Mouse (Mus musculus): Measurements from ENCODE around the gene Slamf6. TPM values are rescaled to one million over a fixed set of nuclear protein-coding genes. Genes with fewer than 3 reads are reported as not detected.

The Slamf6 gene
- polyA plus RNA-seq, 1 experiment from 2014 or later, result not detected

DNA sequence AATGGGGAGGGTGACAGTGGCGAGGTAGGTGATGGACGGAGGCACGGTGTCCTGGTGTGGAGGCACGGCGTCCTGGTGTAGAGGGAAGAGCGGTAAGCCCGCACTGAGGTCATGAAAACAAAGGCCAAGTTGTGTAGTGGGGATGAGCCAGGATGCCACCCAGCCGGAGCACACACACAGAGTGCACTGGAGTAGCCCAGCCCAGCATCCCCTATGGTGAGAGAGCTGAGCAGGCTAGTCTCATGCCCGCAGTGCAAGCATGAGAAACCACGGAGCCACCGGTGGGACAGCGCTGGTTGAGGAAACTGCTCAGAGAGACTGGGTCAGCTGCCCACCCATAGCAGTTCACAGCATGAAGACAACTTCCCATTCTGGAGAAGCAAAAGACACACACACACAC lies 84.3 kb downstream of the Slamf6 start:
- Histone ChIP-seq H3K4me3 (replicated peaks) (no peak overlapping the region), H3K9ac (replicated peaks) (no peak overlapping the region), H3K27me3 (no peaks in the 10 kb centered on the region), H3K4me2 (no peak overlapping the region), H3K4me1 (replicated peaks) (no peaks in the 10 kb centered on the region), H3K36me3 (peaks cover 60% of the 10 kb centered on the region), H3K27ac (no peak overlapping the region), H3K9me3 (no peaks in the 10 kb centered on the region)
- no peak; the same call in 1 of the 2 replicates for ATAC-seq (ENCODE audit: insufficient number of reproducible peaks, insufficient read depth, low FRiP score, low TSS enrichment, low read depth)
- 82% methylated on average over 12 of the region's 12 CpGs for WGBS

Other genes starting within 250 kb of the Slamf6 start
- 0.40 and 0.78 TPM in 2 replicates for gene Cd48, start 235.5 kb upstream of the Slamf6 start, polyA plus RNA-seq (2016; fragmentation: Nextera tagmentation; extraction: Ambion mirVana)
- 0.18 and 0.35 TPM in 2 replicates for gene Slamf1, start 150.4 kb upstream of the Slamf6 start, polyA plus RNA-seq (2016; fragmentation: Nextera tagmentation; extraction: Ambion mirVana)
- 0.90 and 0.99 TPM in 2 replicates for gene Cd84, start 77.8 kb upstream of the Slamf6 start, polyA plus RNA-seq (2016; fragmentation: Nextera tagmentation; extraction: Ambion mirVana)
- not detected in 2 replicates for gene Gm10521, start 21.9 kb upstream of the Slamf6 start, polyA plus RNA-seq (2016; fragmentation: Nextera tagmentation; extraction: Ambion mirVana)
- 23.2 and 23.7 TPM in 2 replicates for gene Vangl2, start 110.9 kb downstream of the Slamf6 start, polyA plus RNA-seq (2016; fragmentation: Nextera tagmentation; extraction: Ambion mirVana)
- gene Nhlh1, start 140.1 kb downstream of the Slamf6 start, polyA plus RNA-seq (2016; fragmentation: Nextera tagmentation; extraction: Ambion mirVana), result 0.14 TPM in 1 of 2 replicates, not detected in the other
- gene Copa, start 165.0 kb downstream of the Slamf6 start, polyA plus RNA-seq (2016; fragmentation: Nextera tagmentation; extraction: Ambion mirVana), result 219 and 228 TPM in 2 replicates
- 86.6 and 96.6 TPM in 2 replicates for gene Ncstn, start 165.3 kb downstream of the Slamf6 start, polyA plus RNA-seq (2016; fragmentation: Nextera tagmentation; extraction: Ambion mirVana)
- gene Pex19, start 209.2 kb downstream of the Slamf6 start, polyA plus RNA-seq (2016; fragmentation: Nextera tagmentation; extraction: Ambion mirVana), result 173 and 177 TPM in 2 replicates
- gene Dcaf8, start 230.6 kb downstream of the Slamf6 start, polyA plus RNA-seq (2016; fragmentation: Nextera tagmentation; extraction: Ambion mirVana), result 179 TPM in 2 replicates

Measured in limb, embryonic 12.5 days (tissue).